Mouse (Mus musculus): ENCODE data around the gene Olfr1410. TPM values are rescaled to one million over a fixed set of nuclear protein-coding genes. Genes with fewer than 3 reads are reported as not detected.

Gene Olfr1410
- polyA plus RNA-seq (2015; fragmentation: Nextera tagmentation; extraction: Ambion mirVana) = not detected in 2 replicates

DNA sequence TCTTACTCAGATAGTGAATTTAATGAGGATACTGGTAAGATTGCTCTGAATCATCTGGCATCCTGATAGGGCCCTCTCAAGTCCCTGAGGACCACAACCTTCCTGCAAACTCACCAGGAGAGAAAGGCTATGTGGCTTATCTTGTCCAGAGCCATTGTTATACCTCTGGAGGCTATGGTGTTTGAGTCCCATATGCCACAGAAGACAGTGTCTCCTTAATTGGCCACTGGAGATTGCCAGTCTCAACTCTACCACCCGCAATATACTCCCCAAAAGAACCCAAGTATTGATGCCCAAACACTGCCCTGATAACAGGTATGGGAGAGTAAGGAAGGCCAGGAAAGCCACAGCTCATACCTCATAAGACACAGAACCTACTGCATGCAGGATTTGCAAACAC, at the start of gene Olfr1410:
Olfr1410 (plus strand) TSS at position 301 of the 400 bp plus-strand sequence.
- H3K36me3 ChIP-seq (ENCODE audit: control insufficient read depth, insufficient read depth, low read length) = no peaks in the 10 kb centered on the region
- ATAC-seq (ENCODE audit: low FRiP score, low TSS enrichment) = no peak

DNA sequence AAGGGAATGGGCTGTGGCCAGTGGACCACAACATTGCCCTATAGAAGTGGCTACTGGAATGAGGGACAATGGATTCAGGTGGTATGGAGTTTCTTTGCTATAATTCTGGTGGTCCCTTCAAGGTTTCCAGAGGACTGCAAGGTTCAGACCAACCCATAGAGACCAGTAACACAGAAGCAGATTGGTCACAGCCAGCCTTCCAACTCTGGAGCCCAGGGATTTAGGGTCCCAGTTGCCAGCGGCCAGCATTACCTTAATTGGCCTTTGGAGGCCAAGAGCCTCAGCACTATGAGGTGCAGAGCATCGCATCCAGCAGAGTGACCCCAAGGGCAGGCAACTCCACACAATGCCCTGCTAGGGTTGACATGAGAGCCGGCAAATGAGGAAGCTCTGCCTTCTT, 34.6 kb upstream of the Olfr1410 start, which contains the start of gene Olfr1413:
Olfr1413 (plus strand) TSS at position 301 of the 400 bp plus-strand sequence.
- H3K4me1 ChIP-seq (replicated peaks; ENCODE audit: control insufficient read depth, insufficient read depth) = no peaks in the 10 kb centered on the region
- ATAC-seq (ENCODE audit: low FRiP score, low TSS enrichment) = no peak
- no peak within 1 kb of the TSS for H3K4me3 ChIP-seq (ENCODE audit: low read depth, low read length)
- no peak for TF ChIP-seq EP300 (optimal IDR thresholded peaks at IDR 0.05)
- no peak for TF ChIP-seq CTCF (IDR thresholded peaks at IDR 0.05; ENCODE audit: low read depth)
- no peak for DNase-seq (ENCODE audit: low spot score)
- H3K9ac ChIP-seq (ENCODE audit: low read length) = no peak within 1 kb of the TSS
- H3K4me2 ChIP-seq (replicated peaks; ENCODE audit: low read depth) = no peak within 1 kb of the TSS
- no peaks in the 10 kb centered on the region for H3K27me3 ChIP-seq (ENCODE audit: control insufficient read depth, insufficient read depth, low read length)
- no peaks in the 10 kb centered on the region for H3K36me3 ChIP-seq (ENCODE audit: control insufficient read depth, insufficient read depth, low read length)
- 89% methylated on average over 3 of the region's 3 CpGs for WGBS
- H3K27ac ChIP-seq (replicated peaks) = no peak within 1 kb of the TSS
- no peaks in the 10 kb centered on the region for H3K9me3 ChIP-seq (ENCODE audit: control insufficient read depth, low read length)

More for the DNA sequence above, at the start of gene Olfr1410:
- Histone ChIP-seq H3K27ac (replicated peaks) (no peak within 1 kb of the TSS), H3K4me2 (replicated peaks; ENCODE audit: low read depth) (no peak within 1 kb of the TSS), H3K9ac (ENCODE audit: low read length) (no peak within 1 kb of the TSS), H3K27me3 (ENCODE audit: control insufficient read depth, insufficient read depth, low read length) (no peaks in the 10 kb centered on the region), H3K9me3 (ENCODE audit: control insufficient read depth, low read length) (no peaks in the 10 kb centered on the region), H3K4me3 (ENCODE audit: low read depth, low read length) (no peak within 1 kb of the TSS), H3K4me1 (replicated peaks; ENCODE audit: control insufficient read depth, insufficient read depth) (no peaks in the 10 kb centered on the region)
- DNase-seq (ENCODE audit: low spot score) = no peak
- TF ChIP-seq CTCF (IDR thresholded peaks at IDR 0.05; ENCODE audit: low read depth) = no peak
- no peak for TF ChIP-seq EP300 (optimal IDR thresholded peaks at IDR 0.05)
- WGBS = 89% methylated on average over 1 of the region's 1 CpGs

DNA sequence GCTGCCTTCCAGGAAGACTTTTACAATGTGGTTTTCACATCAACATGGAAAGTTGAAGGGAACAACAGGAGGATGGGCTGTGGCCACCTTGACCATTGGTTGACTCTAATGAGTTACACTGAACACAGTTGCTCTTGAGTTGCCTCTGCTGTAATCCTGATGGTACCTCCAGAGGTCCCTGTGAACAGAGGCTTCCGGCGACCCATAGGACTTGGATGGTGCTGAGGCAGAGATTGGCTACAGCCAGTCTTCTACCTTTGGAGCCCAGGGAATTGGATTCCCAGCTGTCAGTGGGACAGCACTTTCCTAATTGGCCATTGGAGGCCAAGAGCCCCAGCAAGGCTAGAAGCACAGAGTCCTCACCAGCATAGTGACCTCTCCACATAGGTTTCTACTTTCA, 20.1 kb upstream of the Olfr1410 start, which contains the start of gene Olfr1412:
Olfr1412 (plus strand) TSS at position 301 of the 400 bp plus-strand sequence.
- H3K27me3 ChIP-seq (ENCODE audit: control insufficient read depth, insufficient read depth, low read length) = no peaks in the 10 kb centered on the region
- no peak within 1 kb of the TSS for H3K4me2 ChIP-seq (replicated peaks; ENCODE audit: low read depth)
- H3K9ac ChIP-seq (ENCODE audit: low read length) = no peak within 1 kb of the TSS
- H3K4me3 ChIP-seq (ENCODE audit: low read depth, low read length) = no peak within 1 kb of the TSS
- no peaks in the 10 kb centered on the region for H3K36me3 ChIP-seq (ENCODE audit: control insufficient read depth, insufficient read depth, low read length)
- no peak for TF ChIP-seq CTCF (IDR thresholded peaks at IDR 0.05; ENCODE audit: low read depth)
- TF ChIP-seq EP300 (optimal IDR thresholded peaks at IDR 0.05) = no peak
- DNase-seq (ENCODE audit: low spot score) = no peak
- no peaks in the 10 kb centered on the region for H3K9me3 ChIP-seq (ENCODE audit: control insufficient read depth, low read length)
- no peak for ATAC-seq (ENCODE audit: low FRiP score, low TSS enrichment)
- 88% methylated on average over 2 of the region's 2 CpGs for WGBS
- no peak within 1 kb of the TSS for H3K27ac ChIP-seq (replicated peaks)
- H3K4me1 ChIP-seq (replicated peaks; ENCODE audit: control insufficient read depth, insufficient read depth) = no peaks in the 10 kb centered on the region

DNA sequence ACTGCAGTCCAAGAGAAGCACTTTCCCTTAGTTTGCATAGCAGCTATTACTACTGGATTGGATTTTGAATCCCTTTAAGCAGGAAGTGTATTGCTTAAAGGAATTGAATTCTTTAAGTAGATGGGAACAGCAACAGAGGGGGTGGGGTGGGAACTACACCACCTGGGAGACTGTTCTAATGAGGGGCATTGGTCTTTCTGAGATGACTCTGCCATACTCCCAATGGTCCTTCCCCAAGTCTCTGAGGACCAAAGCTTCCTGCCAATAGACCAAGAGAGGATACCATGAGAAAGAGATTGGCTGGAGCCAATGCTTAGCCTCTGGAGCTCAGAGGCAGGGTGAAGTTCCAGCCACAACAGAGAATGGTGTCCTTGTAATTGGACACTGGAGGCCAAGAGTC, 11.5 kb upstream of the Olfr1410 start, which contains the start of gene Olfr1411:
Olfr1411 (plus strand) TSS at position 301 of the 400 bp plus-strand sequence.
- Histone ChIP-seq H3K9me3 (ENCODE audit: control insufficient read depth, low read length) (no peaks in the 10 kb centered on the region), H3K9ac (ENCODE audit: low read length) (no peak within 1 kb of the TSS), H3K4me1 (replicated peaks; ENCODE audit: control insufficient read depth, insufficient read depth) (no peaks in the 10 kb centered on the region), H3K27me3 (ENCODE audit: control insufficient read depth, insufficient read depth, low read length) (no peaks in the 10 kb centered on the region), H3K36me3 (ENCODE audit: control insufficient read depth, insufficient read depth, low read length) (no peaks in the 10 kb centered on the region), H3K4me2 (replicated peaks; ENCODE audit: low read depth) (no peak within 1 kb of the TSS), H3K27ac (replicated peaks) (no peak within 1 kb of the TSS), H3K4me3 (ENCODE audit: low read depth, low read length) (no peak within 1 kb of the TSS)
- ATAC-seq (ENCODE audit: low FRiP score, low TSS enrichment) (no peak), DNase-seq (ENCODE audit: low spot score) (no peak)
- no peak for TF ChIP-seq EP300 (optimal IDR thresholded peaks at IDR 0.05)
- TF ChIP-seq CTCF (IDR thresholded peaks at IDR 0.05; ENCODE audit: low read depth) = no peak

DNA sequence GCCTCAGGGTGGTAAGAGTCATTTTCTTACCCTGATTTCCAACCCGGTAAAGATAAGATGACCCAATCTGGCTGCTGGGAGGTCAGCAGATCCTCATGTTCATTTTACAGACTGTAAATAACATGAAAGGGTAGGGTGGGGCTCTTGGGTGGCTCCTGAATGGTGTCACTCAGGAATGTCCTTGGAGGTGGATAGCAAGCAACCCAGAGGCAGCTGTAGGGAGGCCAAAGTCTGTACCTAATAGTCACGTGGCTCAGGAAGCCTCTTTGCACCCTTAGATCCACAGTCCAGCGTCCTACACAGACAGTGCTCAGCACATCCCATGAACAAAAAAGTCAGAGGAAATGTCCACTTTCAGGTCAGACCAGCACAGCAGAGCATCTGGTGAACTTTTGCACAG, 9.6 kb upstream of the Olfr1410 start:
- Histone ChIP-seq H3K36me3 (ENCODE audit: control insufficient read depth, insufficient read depth, low read length) (no peaks in the 10 kb centered on the region), H3K9me3 (ENCODE audit: control insufficient read depth, low read length) (no peaks in the 10 kb centered on the region), H3K27ac (replicated peaks) (no peak overlapping the region), H3K27me3 (ENCODE audit: control insufficient read depth, insufficient read depth, low read length) (no peaks in the 10 kb centered on the region), H3K4me1 (replicated peaks; ENCODE audit: control insufficient read depth, insufficient read depth) (no peaks in the 10 kb centered on the region), H3K4me2 (replicated peaks; ENCODE audit: low read depth) (no peak overlapping the region), H3K9ac (ENCODE audit: low read length) (no peak overlapping the region), H3K4me3 (ENCODE audit: low read depth, low read length) (no peak overlapping the region)
- DNase-seq (ENCODE audit: low spot score) (no peak), ATAC-seq (ENCODE audit: low FRiP score, low TSS enrichment) (no peak)
- no peak for TF ChIP-seq EP300 (optimal IDR thresholded peaks at IDR 0.05)
- no peak for TF ChIP-seq CTCF (IDR thresholded peaks at IDR 0.05; ENCODE audit: low read depth)
- 68% methylated on average over 3 of the region's 3 CpGs for WGBS

DNA sequence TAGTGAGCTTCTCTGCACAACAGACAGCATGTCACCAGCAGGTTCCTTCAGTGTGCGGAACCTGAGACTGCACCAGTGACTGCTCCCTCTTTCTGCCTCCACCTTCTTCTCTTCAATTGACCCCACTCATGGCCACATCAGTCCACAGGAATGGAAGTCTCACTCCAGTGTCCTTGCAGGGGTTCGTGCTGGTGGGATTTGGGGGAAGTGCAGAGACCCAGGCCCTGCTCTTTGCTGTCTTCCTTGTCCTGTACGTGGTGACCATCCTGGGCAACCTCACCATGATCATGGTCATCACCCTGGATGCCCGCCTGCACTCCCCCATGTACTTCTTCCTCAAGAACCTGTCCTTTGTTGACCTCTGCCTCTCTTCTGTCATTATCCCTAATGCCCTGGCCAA, 2.1 kb downstream of the Olfr1410 start:
- TF ChIP-seq CTCF (IDR thresholded peaks at IDR 0.05; ENCODE audit: low read depth) (no peak), EP300 (optimal IDR thresholded peaks at IDR 0.05) (no peak)
- ATAC-seq (ENCODE audit: low FRiP score, low TSS enrichment) (no peak), DNase-seq (ENCODE audit: low spot score) (no peak)
- H3K4me1 ChIP-seq (replicated peaks; ENCODE audit: control insufficient read depth, insufficient read depth) = no peaks in the 10 kb centered on the region
- no peak overlapping the region for H3K9ac ChIP-seq (ENCODE audit: low read length)
- H3K4me2 ChIP-seq (replicated peaks; ENCODE audit: low read depth) = no peak overlapping the region
- no peak overlapping the region for H3K4me3 ChIP-seq (ENCODE audit: low read depth, low read length)
- H3K27ac ChIP-seq (replicated peaks) = no peak overlapping the region
- no peaks in the 10 kb centered on the region for H3K36me3 ChIP-seq (ENCODE audit: control insufficient read depth, insufficient read depth, low read length)
- WGBS = 73% methylated on average over 4 of the region's 4 CpGs
- H3K9me3 ChIP-seq (ENCODE audit: control insufficient read depth, low read length) = no peaks in the 10 kb centered on the region
- no peaks in the 10 kb centered on the region for H3K27me3 ChIP-seq (ENCODE audit: control insufficient read depth, insufficient read depth, low read length)
